Mouse (Mus musculus) kidney, adult 2 months (tissue): ENCODE data around the gene Lrmda. TPM values are rescaled to one million over a fixed set of nuclear protein-coding genes. Genes with fewer than 3 reads are reported as not detected.

Experiments
- DNase-seq: peaks from one replicate; pipeline ENCODE4 v3.0.0; 2021
- H3K27ac ChIP-seq: fragments of 200-500 bp; 2 replicates; pipeline ENCODE4 v1.5.1; 2012; ENCODE audit warnings: low read depth, low read length, control low read depth, inconsistent platforms; ENCODE audit not compliant: insufficient read depth
- H3K27me3 ChIP-seq: fragments of 200-500 bp; replicated peaks from 2 replicates; pipeline ENCODE4 v1.6.1; 2012; ENCODE audit warnings: mild to moderate bottlenecking, moderate library complexity, low read length, inconsistent platforms; ENCODE audit not compliant: control insufficient read depth, insufficient read depth
- H3K36me3 ChIP-seq: fragments of 200-500 bp; 2 replicates; pipeline ENCODE4 v1.6.1; 2012; ENCODE audit warnings: mild to moderate bottlenecking, moderate library complexity, low read length, inconsistent platforms; ENCODE audit not compliant: control insufficient read depth, insufficient read depth
- H3K4me1 ChIP-seq: fragments of 200-500 bp; 2 replicates; pipeline ENCODE4 v1.6.1; 2011; ENCODE audit warnings: low read length; ENCODE audit not compliant: control insufficient read depth, insufficient read depth
- H3K4me3 ChIP-seq: fragments of 200-500 bp; 2 replicates; pipeline ENCODE4 v1.5.1; 2011; ENCODE audit warnings: mild to moderate bottlenecking, low read depth, low read length, control low read depth; ENCODE audit not compliant: insufficient read depth
- CTCF ChIP-seq: fragments of 200-500 bp; conservative IDR thresholded peaks from 2 replicates; pipeline ENCODE4 v1.5.1; 2011; ENCODE audit warnings: low read depth, mild to moderate bottlenecking, control low read depth, low read length, moderate library complexity, mixed read lengths; ENCODE audit not compliant: insufficient read depth, insufficient read length
- POLR2A ChIP-seq: fragments of 200-500 bp; IDR thresholded peaks from one replicate; pipeline ENCODE4 v1.6.1; 2011; ENCODE audit warnings: low read depth, low read length, control low read depth
- WGBS: fragments of 180-500 bp; shearing (Covaris S2); methylation state at CpG from one replicate; pipeline ENCODE4 v1.1.7; 2018; 5-methylcytosine and 5-hydroxymethylcytosine counted together
- polyA plus RNA-seq: library from polyadenylated mRNA; depleted of rRNA; stranded (reverse); fragments of >200 nt; gene quantifications from 2 replicates; pipeline ENCODE4 v1.2.3, GENCODE M21; 2012

The Lrmda gene
- polyA plus RNA-seq, 1 experiment, result 3.3 TPM

- H3K4me3 ChIP-seq, result no peak overlapping the region
- 38% methylated on average over 3 of the region's 3 CpGs for WGBS
- no peaks in the 10 kb centered on the region for H3K36me3 ChIP-seq
- no peaks in the 10 kb centered on the region; the same call in 1 of the 2 replicates for H3K27me3 ChIP-seq
- H3K27ac ChIP-seq, result peak overlapping the region; percentile 7; the same call in 1 of the 2 replicates
- DNase-seq, result peak; percentile 61
- TF ChIP-seq POLR2A (no peak), CTCF (no peak)
- peaks cover under 1% of the 10 kb centered on the region; the same call in 1 of the 2 replicates for H3K4me1 ChIP-seq
Measured at GRCm38 (mm10) chr14:22161416-22161815, 141.9 kb downstream of the Lrmda start.

GRCm38 (mm10) chr14:22167285-22167684, 147.8 kb downstream of the Lrmda start:
- Histone ChIP-seq H3K4me3 (no peak overlapping the region), H3K27me3 (no peaks in the 10 kb centered on the region; the same call in 1 of the 2 replicates), H3K27ac (no peak overlapping the region), H3K4me1 (no peaks in the 10 kb centered on the region), H3K36me3 (no peaks in the 10 kb centered on the region)
- TF ChIP-seq POLR2A, result no peak
- TF ChIP-seq CTCF, result no peak
- DNase-seq, result no peak
- 71% methylated on average over 7 of the region's 7 CpGs for WGBS

- no peaks in the 10 kb centered on the region for H3K4me1 ChIP-seq
- no peak overlapping the region for H3K4me3 ChIP-seq
- H3K27ac ChIP-seq, result no peak overlapping the region
- 61% methylated on average over 11 of the region's 11 CpGs for WGBS
- TF ChIP-seq POLR2A (no peak), CTCF (no peak)
- H3K36me3 ChIP-seq, result no peaks in the 10 kb centered on the region
- DNase-seq, result no peak
- H3K27me3 ChIP-seq, result no peaks in the 10 kb centered on the region; the same call in 1 of the 2 replicates
Measured at GRCm38 (mm10) chr14:22168077-22168794, 148.7 kb downstream of the Lrmda start.

- 42% methylated on average over 14 of the region's 14 CpGs for WGBS
- Histone ChIP-seq H3K4me3 (no peak overlapping the region), H3K27me3 (no peaks in the 10 kb centered on the region), H3K4me1 (no peaks in the 10 kb centered on the region), H3K36me3 (no peaks in the 10 kb centered on the region), H3K27ac (no peak overlapping the region)
- TF ChIP-seq POLR2A, result no peak
- no peak for TF ChIP-seq CTCF
- no peak for DNase-seq
Measured at GRCm38 (mm10) chr14:22168795-22169568, 149.5 kb downstream of the Lrmda start.

DNA sequence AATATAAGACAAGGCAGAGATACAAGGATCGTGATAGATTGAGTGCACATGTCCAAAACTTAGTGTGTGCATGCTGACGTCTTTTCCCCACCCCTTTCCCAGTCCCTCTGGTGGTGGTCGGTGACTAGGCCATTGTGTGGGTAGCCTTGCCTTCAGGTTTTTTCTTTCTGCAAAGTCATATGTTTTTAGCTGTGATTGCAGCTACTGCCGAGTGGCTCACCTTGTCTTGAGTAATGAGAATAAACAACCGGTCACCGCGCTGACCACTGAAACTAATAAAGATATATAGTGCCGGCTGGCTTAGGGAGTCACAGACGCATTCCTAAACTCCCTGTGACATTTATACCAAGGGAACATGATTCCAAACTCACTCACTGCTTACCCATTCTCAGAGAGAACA, 155.2 kb downstream of the Lrmda start:
- DNase-seq, result no peak
- TF ChIP-seq POLR2A, result no peak
- no peak for TF ChIP-seq CTCF
- 68% methylated on average over 9 of the region's 9 CpGs for WGBS
- Histone ChIP-seq H3K4me1 (no peaks in the 10 kb centered on the region), H3K27me3 (no peaks in the 10 kb centered on the region), H3K27ac (no peak overlapping the region), H3K4me3 (no peak overlapping the region), H3K36me3 (no peaks in the 10 kb centered on the region)

- H3K27ac ChIP-seq, result no peak overlapping the region
- 87% methylated on average over 2 of the region's 2 CpGs for WGBS
- H3K4me3 ChIP-seq, result no peak overlapping the region
- no peaks in the 10 kb centered on the region for H3K36me3 ChIP-seq
- H3K27me3 ChIP-seq, result no peaks in the 10 kb centered on the region
- TF ChIP-seq CTCF (no peak), POLR2A (no peak)
- DNase-seq, result peak; percentile 10
- no peaks in the 10 kb centered on the region for H3K4me1 ChIP-seq
Measured at GRCm38 (mm10) chr14:22179761-22180160, 160.2 kb downstream of the Lrmda start.

GRCm38 (mm10) chr14:22181508-22181907, 162.0 kb downstream of the Lrmda start:
- TF ChIP-seq POLR2A (no peak), CTCF (no peak)
- Histone ChIP-seq H3K4me1 (no peaks in the 10 kb centered on the region), H3K36me3 (no peaks in the 10 kb centered on the region), H3K27ac (no peak overlapping the region), H3K4me3 (no peak overlapping the region), H3K27me3 (no peaks in the 10 kb centered on the region)
- WGBS, result 93% methylated on average over 6 of the region's 6 CpGs
- no peak for DNase-seq
